Mouse (Mus musculus) liver, embryonic 14.5 days (tissue): ENCODE measurements around the gene Fam222b. TPM values are rescaled to one million over a fixed set of nuclear protein-coding genes. Genes with fewer than 3 reads are reported as not detected.

Source experiments
- ATAC-seq: fragments of 200-750 bp; cut with Nextera tagmentation; 2 replicates; pipeline ENCODE4 v1.8.0; 2017; ENCODE audit warnings: moderate number of reproducible peaks, mild to moderate bottlenecking, moderate library complexity; ENCODE audit not compliant: insufficient read depth
- DNase-seq, 3 experiments: peaks; one replicate each; pipeline ENCODE4 v3.0.0-alpha.2; 2012 to 2013; ENCODE audit warnings: low read depth in 3 of 3, low spot score in 3 of 3
- H3K27ac ChIP-seq: fragments of 300-500 bp; sonication (generic); 2 replicates; pipeline ENCODE4 v1.5.1; 2014; ENCODE audit warnings: moderate library complexity, mild to moderate bottlenecking, control low read depth, inconsistent platforms
- H3K27me3 ChIP-seq: fragments of 300-500 bp; sonication (generic); 2 replicates; pipeline ENCODE4 v1.6.1; 2014; ENCODE audit warnings: mild to moderate bottlenecking, low read length, moderate library complexity; ENCODE audit not compliant: control insufficient read depth, insufficient read depth
- H3K36me3 ChIP-seq: fragments of 300-500 bp; sonication (generic); replicated peaks from 2 replicates; pipeline ENCODE4 v1.6.1; 2014; ENCODE audit warnings: low read depth; ENCODE audit not compliant: control insufficient read depth, insufficient read depth
- H3K4me1 ChIP-seq, 2 experiments: fragments of 200-500 bp in 1 of 2; fragments of 300-500 bp in 1 of 2; sonication (generic) in 1 of 2; replicated peaks; 2 replicates each; pipeline ENCODE4 v1.6.1; 2012 to 2014; ENCODE audit warnings: antibody characterized with exemption in 1 of 2, inconsistent platforms in 1 of 2, low read length in 1 of 2; ENCODE audit not compliant: control insufficient read depth in 2 of 2, insufficient read depth in 2 of 2
- H3K4me2 ChIP-seq: fragments of 300-500 bp; sonication (generic); 2 replicates; pipeline ENCODE4 v1.6.1; 2014; ENCODE audit warnings: low read depth, mild to moderate bottlenecking, control low read depth, moderate library complexity
- H3K4me3 ChIP-seq, 2 experiments: fragments of 200-500 bp in 1 of 2; fragments of 300-500 bp in 1 of 2; sonication (generic) in 1 of 2; 2 replicates each; pipeline ENCODE4 v1.5.1; 2012 to 2014; ENCODE audit warnings: low read depth in 2 of 2, low read length in 2 of 2, mild to moderate bottlenecking in 2 of 2, control low read depth in 1 of 2, inconsistent platforms in 1 of 2, moderate library complexity in 1 of 2; ENCODE audit not compliant: insufficient read depth in 1 of 2
- H3K9ac ChIP-seq: fragments of 300-500 bp; sonication (generic); replicated peaks from 2 replicates; pipeline ENCODE4 v1.6.1; 2014; ENCODE audit warnings: mild to moderate bottlenecking, control low read depth, moderate library complexity
- H3K9me3 ChIP-seq: fragments of 300-500 bp; sonication (generic); 2 replicates; pipeline ENCODE4 v1.6.1; 2016; ENCODE audit warnings: low read length, mixed read lengths; ENCODE audit not compliant: control insufficient read depth
- CTCF ChIP-seq: IDR thresholded peaks from 2 replicates; pipeline ENCODE4 v1.5.1; 2016; ENCODE audit warnings: antibody characterized with exemption, low read depth, control low read depth
- EP300 ChIP-seq: IDR thresholded peaks from 2 replicates; pipeline ENCODE4 v1.6.1; 2016; ENCODE audit warnings: antibody characterized with exemption, low read depth
- WGBS: fragments of 180-500 bp; shearing (Covaris S2); extraction: QIAGEN DNeasy Blood & Tissue Kit; methylation state at CpG from one replicate; pipeline ENCODE4 v1.1.7; 2014; ENCODE audit not compliant: insufficient replicate concordance; 5-methylcytosine and 5-hydroxymethylcytosine counted together
- polyA plus RNA-seq, 2 experiments: library from polyadenylated mRNA; depleted of rRNA in 1 of 2; stranded (reverse) in 1 of 2; unstranded in 1 of 2; fragments of >200 nt; fragmentation: Nextera tagmentation in 1 of 2; extraction: Ambion mirVana in 1 of 2; gene quantifications; 2 replicates each; pipeline versions ENCODE4 v1.2.1 to v1.2.3; 2012 to 2014

Fam222b gene
- polyA plus RNA-seq, 2 experiments = 2.5 to 3.8 TPM

- H3K4me3 ChIP-seq = peak overlapping the region; percentile 15 to 52
- peaks cover 64 to 71% of the 10 kb centered on the region in 2 experiments for H3K4me1 ChIP-seq
- no peaks in the 10 kb centered on the region for H3K9me3 ChIP-seq
- 17% methylated on average over 5 of the region's 5 CpGs for WGBS
- H3K9ac ChIP-seq = peak overlapping the region; percentile 90
- peaks cover 9% of the 10 kb centered on the region for H3K36me3 ChIP-seq
- TF ChIP-seq CTCF (no peak), EP300 (no peak)
- peak overlapping the region; percentile 98 for H3K27ac ChIP-seq
- H3K4me2 ChIP-seq = peak overlapping the region; percentile 95
- ATAC-seq (no peak), DNase-seq (no peak)
- H3K27me3 ChIP-seq = no peaks in the 10 kb centered on the region
These were observed 25.3 kb upstream of the Fam222b start for GRCm38 (mm10) chr11:78069130-78069529.

DNA sequence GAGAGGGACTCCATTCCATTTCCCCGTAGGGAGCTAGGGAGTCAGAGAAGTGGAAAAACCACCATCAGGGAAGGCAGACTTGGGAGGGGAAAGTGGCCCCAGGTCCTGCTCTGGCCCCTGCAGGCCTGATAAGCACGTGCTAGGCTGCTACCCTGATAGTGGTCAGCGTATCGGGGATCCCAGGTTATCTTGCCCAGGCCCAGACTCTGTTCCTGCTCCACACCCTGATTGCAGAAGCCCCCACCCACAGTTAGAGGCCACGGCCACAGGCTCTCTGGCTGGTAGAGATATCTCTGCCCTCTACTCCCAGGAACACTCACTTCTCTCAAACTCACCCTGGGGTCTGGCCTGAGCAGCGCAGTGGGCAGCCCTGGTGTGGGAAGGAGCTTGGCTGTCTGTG is 24.8 kb upstream of the Fam222b start:
- Histone ChIP-seq H3K27me3 (no peaks in the 10 kb centered on the region), H3K9ac (peak overlapping the region; percentile 90), H3K27ac (peak overlapping the region; percentile 98), H3K9me3 (no peaks in the 10 kb centered on the region), H3K4me2 (peak overlapping the region; percentile 95), H3K4me1 (peaks cover 59 to 66% of the 10 kb centered on the region in 2 experiments), H3K36me3 (peaks cover 9% of the 10 kb centered on the region), H3K4me3 (peak overlapping the region; percentile 48 to 69)
- peak; percentile 68 for ATAC-seq
- TF ChIP-seq CTCF (no peak), EP300 (peak; percentile 99)
- WGBS = 11% methylated on average over 6 of the region's 6 CpGs
- peak; percentile 84 to 93 (median 92) for DNase-seq

DNA sequence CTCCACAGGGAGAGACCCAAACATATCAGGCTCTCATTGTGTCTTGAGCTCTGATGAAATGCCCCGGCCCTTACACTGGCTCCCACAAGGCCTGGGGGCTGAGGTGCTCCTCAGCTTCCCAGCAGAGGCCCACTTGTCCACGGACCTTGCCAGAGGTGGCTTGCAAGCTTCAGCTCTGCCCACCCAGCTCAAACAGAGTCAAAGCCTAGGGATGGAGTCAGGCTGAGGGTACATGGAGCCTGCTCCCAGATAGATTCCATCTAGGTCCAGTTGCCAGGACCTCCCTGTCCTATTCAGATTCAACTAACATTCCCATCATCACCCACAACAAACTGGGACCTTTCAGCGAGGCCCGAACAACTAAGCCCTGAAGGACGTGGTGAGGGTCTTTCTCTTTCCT is 22.5 kb upstream of the Fam222b start:
- TF ChIP-seq EP300 = no peak; the same call in 1 of the 2 replicates
- no peak for TF ChIP-seq CTCF
- H3K4me2 ChIP-seq = peak overlapping the region; percentile 95
- ATAC-seq (no peak), DNase-seq (no peak)
- H3K36me3 ChIP-seq = peaks cover 22% of the 10 kb centered on the region
- H3K27ac ChIP-seq = peak overlapping the region; percentile 98
- no peaks in the 10 kb centered on the region for H3K27me3 ChIP-seq
- peak overlapping the region; percentile 69 to 80 for H3K4me3 ChIP-seq
- H3K9me3 ChIP-seq = no peaks in the 10 kb centered on the region
- H3K9ac ChIP-seq = peak overlapping the region; percentile 90
- 33% methylated on average over 5 of the region's 5 CpGs for WGBS
- peaks cover 41 to 52% of the 10 kb centered on the region in 2 experiments for H3K4me1 ChIP-seq

DNA sequence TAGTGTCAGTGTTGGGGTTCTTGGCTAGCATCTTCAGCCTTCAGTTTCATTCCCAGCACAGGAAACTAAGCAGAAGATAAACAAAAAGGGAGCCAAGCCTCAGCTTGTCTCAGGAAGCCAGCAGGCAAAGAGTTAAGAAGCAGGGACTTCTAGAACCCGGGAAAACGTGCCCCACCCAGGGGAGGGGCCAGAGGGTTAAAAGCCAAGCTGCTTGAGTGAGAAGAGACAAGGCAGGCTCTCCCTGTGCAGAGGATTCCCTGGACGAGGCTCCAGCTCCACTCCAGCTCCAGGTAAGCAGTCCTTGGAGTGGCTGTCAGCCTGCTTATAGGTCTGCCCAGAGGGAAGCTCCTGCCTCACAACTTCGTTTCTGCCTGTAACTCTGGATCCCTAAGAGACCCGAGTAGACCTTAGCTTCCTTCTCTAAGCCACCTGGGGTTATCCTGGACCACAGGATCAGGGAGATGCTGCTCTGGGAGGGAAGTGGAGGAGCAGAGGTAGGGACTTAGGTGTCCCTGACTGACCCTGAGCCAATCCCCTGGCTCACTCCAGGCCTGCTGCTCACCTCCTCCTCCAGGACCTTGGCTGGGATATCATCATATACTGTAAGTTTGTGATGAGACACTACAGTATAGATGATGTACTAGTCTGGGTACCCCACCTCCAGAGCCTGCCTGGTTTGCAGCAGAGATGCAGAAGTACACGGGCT is 21.9 kb upstream of the Fam222b start:
- Histone ChIP-seq H3K4me2 (peak overlapping the region; percentile 95), H3K27ac (peak overlapping the region; percentile 98), H3K9me3 (no peaks in the 10 kb centered on the region), H3K36me3 (peaks cover 23% of the 10 kb centered on the region), H3K4me3 (peak overlapping the region; percentile 69 to 80), H3K9ac (peak overlapping the region; percentile 90), H3K27me3 (no peaks in the 10 kb centered on the region), H3K4me1 (peaks cover 35 to 46% of the 10 kb centered on the region in 2 experiments)
- DNase-seq (peak; percentile 86 to 93 (median 86)), ATAC-seq (peak; percentile 17)
- TF ChIP-seq EP300 (no peak), CTCF (no peak)
- 8% methylated on average over 6 of the region's 6 CpGs for WGBS

GRCm38 (mm10) chr11:78073577-78074276 is 20.7 kb upstream of the Fam222b start:
- peak overlapping the region; percentile 98 for H3K27ac ChIP-seq
- peaks cover 27 to 37% of the 10 kb centered on the region in 2 experiments for H3K4me1 ChIP-seq
- no peaks in the 10 kb centered on the region for H3K27me3 ChIP-seq
- H3K36me3 ChIP-seq = peaks cover 30% of the 10 kb centered on the region
- H3K9me3 ChIP-seq = no peaks in the 10 kb centered on the region
- H3K4me2 ChIP-seq = peak overlapping the region; percentile 95
- 21% methylated on average over 9 of the region's 9 CpGs for WGBS
- H3K9ac ChIP-seq = peak overlapping the region; percentile 90
- DNase-seq (peak; percentile 81 to 89 (median 83)), ATAC-seq (peak; percentile 69)
- peak overlapping the region; percentile 69 to 80 for H3K4me3 ChIP-seq
- TF ChIP-seq CTCF (no peak), EP300 (peak; percentile 57; the same call in 1 of the 2 replicates)
